Mouse (Mus musculus) liver, embryonic 16.5 days (tissue): ENCODE results near the gene Gsdma3. TPM values are rescaled to one million over a fixed set of nuclear protein-coding genes. Genes with fewer than 3 reads are reported as not detected.
A peak's percentile ranks its signal among the peaks of the same experiment; 100 is the strongest.
"Not testable (repeated sequence)": the region's sequence is repeated elsewhere in the genome, so short reads cannot be mapped to it uniquely, and the experiment has no call there.

Experiments
- ATAC-seq: fragments of 200-750 bp; cut with Nextera tagmentation; 2 replicates; pipeline ENCODE4 v1.8.0; 2017; ENCODE audit warnings: low read depth, mild to moderate bottlenecking, moderate number of reproducible peaks, moderate library complexity
- H3K27ac ChIP-seq: fragments of 300-500 bp; sonication (generic); 2 replicates; pipeline ENCODE4 v1.5.1; 2014; ENCODE audit warnings: mild to moderate bottlenecking, low read length
- H3K27me3 ChIP-seq: fragments of 300-500 bp; sonication (generic); 2 replicates; pipeline ENCODE4 v1.6.1; 2014; ENCODE audit warnings: low read depth, low read length, mixed read lengths; ENCODE audit not compliant: control insufficient read depth, insufficient read depth
- H3K36me3 ChIP-seq: fragments of 300-500 bp; sonication (generic); 2 replicates; pipeline ENCODE4 v1.6.1; 2014; ENCODE audit warnings: mild to moderate bottlenecking; ENCODE audit not compliant: control insufficient read depth, insufficient read depth
- H3K4me1 ChIP-seq: fragments of 300-500 bp; sonication (generic); 2 replicates; pipeline ENCODE4 v1.6.1; 2014; ENCODE audit warnings: low read depth, low read length, mixed read lengths; ENCODE audit not compliant: control insufficient read depth
- H3K4me2 ChIP-seq: fragments of 300-500 bp; sonication (generic); 2 replicates; pipeline ENCODE4 v1.6.1; 2014; ENCODE audit warnings: low read depth, low read length, mixed read lengths
- H3K4me3 ChIP-seq: fragments of 300-500 bp; sonication (generic); 2 replicates; pipeline ENCODE4 v1.5.1; 2014; ENCODE audit warnings: low read depth, mild to moderate bottlenecking, low read length
- H3K9ac ChIP-seq: fragments of 300-500 bp; sonication (generic); 2 replicates; pipeline ENCODE4 v1.6.1; 2014; ENCODE audit warnings: low read depth, low read length
- H3K9me3 ChIP-seq: fragments of 300-500 bp; sonication (generic); replicated peaks from 2 replicates; pipeline ENCODE4 v1.6.1; 2016; ENCODE audit warnings: low read length; ENCODE audit not compliant: control insufficient read depth
- WGBS: fragments of 180-500 bp; shearing (Covaris S2); extraction: QIAGEN DNeasy Blood & Tissue Kit; methylation state at CpG from one replicate; pipeline ENCODE4 v1.1.7; 2014; ENCODE audit not compliant: insufficient replicate concordance; 5-methylcytosine and 5-hydroxymethylcytosine counted together
- polyA plus RNA-seq: library from polyadenylated mRNA; unstranded; fragments of >200 nt; fragmentation: Nextera tagmentation; extraction: Ambion mirVana; gene quantifications from 2 replicates; pipeline ENCODE4 v1.2.1, GENCODE M21; 2015

The Gsdma3 gene
- polyA plus RNA-seq, 1 experiment from 2014 or later, result not detected

GRCm38 (mm10) chr11:98671284-98671815 is 45.2 kb downstream of the Gsdma3 start:
- Histone ChIP-seq H3K4me1 (peaks cover 15% of the 10 kb centered on the region), H3K36me3 (no peaks in the 10 kb centered on the region), H3K27ac (no peak overlapping the region), H3K9ac (no peak overlapping the region), H3K4me2 (no peak overlapping the region), H3K4me3 (no peak overlapping the region), H3K9me3 (no peaks in the 10 kb centered on the region), H3K27me3 (peaks cover 11% of the 10 kb centered on the region)
- no peak for ATAC-seq
- WGBS, result 19% methylated on average over 3 of the region's 3 CpGs

DNA sequence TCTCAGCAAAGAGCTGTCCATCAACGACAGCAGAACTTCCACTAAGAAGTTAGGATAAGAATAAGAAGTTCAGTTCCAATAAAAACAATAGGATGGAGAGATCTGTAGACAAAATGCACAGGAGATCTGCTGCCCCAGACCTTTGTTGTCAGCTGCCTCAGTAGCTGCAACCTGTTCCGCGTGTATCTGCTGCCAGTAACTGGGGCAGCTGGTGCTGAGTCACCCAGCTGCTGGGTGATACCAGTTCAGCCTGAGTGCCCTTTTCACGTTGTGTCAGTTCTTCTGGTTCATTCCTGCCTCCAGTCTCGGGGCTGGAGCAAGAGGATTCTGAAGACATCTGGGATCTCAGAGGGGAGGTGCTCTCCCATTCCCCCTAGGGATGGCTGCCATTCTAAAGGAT is 45.7 kb downstream of the Gsdma3 start:
- Histone ChIP-seq H3K27me3 (peaks cover 6% of the 10 kb centered on the region), H3K4me1 (peaks cover 15% of the 10 kb centered on the region), H3K9me3 (no peaks in the 10 kb centered on the region), H3K4me3 (no peak overlapping the region), H3K36me3 (no peaks in the 10 kb centered on the region), H3K9ac (no peak overlapping the region), H3K4me2 (no peak overlapping the region), H3K27ac (no peak overlapping the region)
- peak; percentile 58 for ATAC-seq
- 22% methylated on average over 5 of the region's 5 CpGs for WGBS

DNA sequence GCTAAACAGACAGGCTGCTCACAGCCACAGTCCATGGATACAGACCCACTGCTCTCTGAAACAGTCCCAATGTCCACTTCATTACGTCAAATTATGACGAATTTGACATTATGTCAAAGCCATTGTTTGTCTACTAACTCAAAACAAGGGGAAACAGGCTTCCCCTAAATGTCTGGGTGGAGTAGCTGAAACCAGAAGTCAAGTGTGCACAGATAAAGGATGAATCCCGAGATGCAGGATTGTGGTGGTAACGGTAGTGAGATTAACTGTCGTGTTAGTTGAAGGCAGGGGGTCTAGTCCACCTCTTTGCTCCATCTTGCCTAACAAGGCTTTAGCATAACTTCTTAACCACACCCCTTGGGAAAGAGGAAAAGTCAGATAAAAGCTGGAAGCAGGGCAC is 46.3 kb downstream of the Gsdma3 start:
- no peak overlapping the region for H3K27ac ChIP-seq
- H3K4me3 ChIP-seq, result no peak overlapping the region
- H3K9ac ChIP-seq, result no peak overlapping the region
- H3K4me1 ChIP-seq, result peaks cover 15% of the 10 kb centered on the region
- H3K4me2 ChIP-seq, result no peak overlapping the region
- no peaks in the 10 kb centered on the region for H3K9me3 ChIP-seq
- peaks cover 2% of the 10 kb centered on the region; the same call in 1 of the 2 replicates for H3K27me3 ChIP-seq
- ATAC-seq, result no peak
- 36% methylated on average over 5 of the region's 5 CpGs for WGBS
- H3K36me3 ChIP-seq, result no peaks in the 10 kb centered on the region

DNA sequence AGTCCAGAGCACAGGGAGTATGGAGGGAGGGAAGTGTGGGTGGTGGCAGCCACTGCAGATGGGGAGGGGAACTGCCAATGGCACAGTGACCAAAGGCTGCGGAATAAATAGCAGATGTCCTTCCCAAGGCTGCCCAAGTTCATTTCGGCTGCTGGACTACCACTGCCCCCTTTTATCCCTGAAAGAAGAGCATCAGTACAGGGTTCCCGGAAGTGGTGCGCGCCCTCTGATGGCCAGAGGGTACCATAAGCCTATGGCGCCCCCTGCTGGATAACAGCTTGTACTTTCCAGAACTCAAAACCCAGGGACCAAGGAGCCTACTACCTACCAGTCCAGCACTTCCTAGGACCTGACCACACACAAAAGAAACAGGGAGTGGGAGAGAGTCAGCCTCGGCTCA is 47.0 kb downstream of the Gsdma3 start:
- not testable (repeated sequence) for H3K36me3 ChIP-seq, H3K4me2 ChIP-seq, H3K4me3 ChIP-seq, H3K27ac ChIP-seq, H3K9me3 ChIP-seq, H3K9ac ChIP-seq, H3K27me3 ChIP-seq
- WGBS, result 3% methylated on average over 6 of the region's 7 CpGs
- peaks cover 15% of the 10 kb centered on the region for H3K4me1 ChIP-seq
- peak; percentile 30; the same call in 1 of the 2 replicates for ATAC-seq

GRCm38 (mm10) chr11:98675829-98676363 is 49.7 kb downstream of the Gsdma3 start:
- Histone ChIP-seq H3K9ac (no peak overlapping the region), H3K27me3 (no peaks in the 10 kb centered on the region), H3K36me3 (no peaks in the 10 kb centered on the region), H3K4me2 (no peak overlapping the region), H3K27ac (no peak overlapping the region), H3K4me1 (peaks cover 15% of the 10 kb centered on the region), H3K4me3 (no peak overlapping the region), H3K9me3 (no peaks in the 10 kb centered on the region)
- no peak for ATAC-seq
- WGBS, result 31% methylated on average over 7 of the region's 7 CpGs

DNA sequence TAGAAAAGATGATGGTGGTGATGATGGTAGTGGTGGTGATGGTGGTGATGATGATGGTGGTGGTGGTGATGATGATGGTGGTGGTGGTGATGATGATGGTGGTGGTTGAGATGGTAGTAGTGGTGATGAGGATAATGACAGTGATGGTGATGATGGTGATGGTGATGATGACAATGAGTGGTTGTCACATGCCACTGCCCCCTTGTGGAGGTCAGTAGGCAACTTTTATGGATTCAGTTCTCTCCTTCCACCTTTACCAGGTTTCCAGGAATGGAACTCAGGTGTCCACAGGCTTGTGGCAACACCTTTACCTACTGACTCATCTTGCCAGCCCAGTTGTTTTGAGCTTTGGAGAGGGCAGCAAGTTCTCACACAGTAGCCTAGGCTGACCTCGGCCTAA is 53.9 kb downstream of the Gsdma3 start:
- 89% methylated on average over 1 of the region's 1 CpGs for WGBS
- Histone ChIP-seq H3K9me3 (no peaks in the 10 kb centered on the region), H3K4me3 (no peak overlapping the region), H3K4me1 (peaks cover 12% of the 10 kb centered on the region), H3K27me3 (no peaks in the 10 kb centered on the region), H3K4me2 (no peak overlapping the region), H3K36me3 (no peaks in the 10 kb centered on the region), H3K27ac (no peak overlapping the region), H3K9ac (no peak overlapping the region)
- no peak for ATAC-seq

DNA sequence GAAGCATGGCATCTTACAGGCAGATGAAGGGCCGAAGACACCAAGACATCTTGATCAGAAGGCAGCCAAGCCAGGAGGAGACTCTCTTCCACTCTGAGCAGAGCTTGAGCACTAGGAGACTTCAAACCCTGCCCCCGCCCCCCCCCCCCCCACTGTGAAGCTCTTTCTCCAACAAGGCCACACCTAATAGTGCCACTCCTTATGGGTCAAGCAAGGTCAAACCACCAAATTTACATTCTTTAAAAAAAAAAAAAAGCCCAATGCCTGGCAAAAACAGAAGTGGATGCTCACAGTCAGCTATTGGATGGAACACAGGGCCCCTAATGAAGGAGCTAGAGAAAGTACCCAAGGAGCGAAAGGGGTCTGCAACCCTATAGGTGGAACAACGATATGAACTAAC is 54.4 kb downstream of the Gsdma3 start:
- peaks cover 12% of the 10 kb centered on the region for H3K4me1 ChIP-seq
- 72% methylated on average over 4 of the region's 4 CpGs for WGBS
- H3K9ac ChIP-seq, H3K27me3 ChIP-seq, H3K4me3 ChIP-seq, H3K36me3 ChIP-seq, ATAC-seq, H3K4me2 ChIP-seq, H3K9me3 ChIP-seq, H3K27ac ChIP-seq: not testable (repeated sequence)

GRCm38 (mm10) chr11:98681186-98681585 is 55.0 kb downstream of the Gsdma3 start:
- H3K9me3 ChIP-seq, result no peaks in the 10 kb centered on the region
- no peak overlapping the region for H3K27ac ChIP-seq
- no peak overlapping the region for H3K4me2 ChIP-seq
- peaks cover 12% of the 10 kb centered on the region for H3K4me1 ChIP-seq
- H3K36me3 ChIP-seq, result peaks cover 5% of the 10 kb centered on the region
- 71% methylated on average over 4 of the region's 4 CpGs for WGBS
- no peak for ATAC-seq
- no peaks in the 10 kb centered on the region for H3K27me3 ChIP-seq
- no peak overlapping the region for H3K4me3 ChIP-seq
- H3K9ac ChIP-seq, result no peak overlapping the region

DNA sequence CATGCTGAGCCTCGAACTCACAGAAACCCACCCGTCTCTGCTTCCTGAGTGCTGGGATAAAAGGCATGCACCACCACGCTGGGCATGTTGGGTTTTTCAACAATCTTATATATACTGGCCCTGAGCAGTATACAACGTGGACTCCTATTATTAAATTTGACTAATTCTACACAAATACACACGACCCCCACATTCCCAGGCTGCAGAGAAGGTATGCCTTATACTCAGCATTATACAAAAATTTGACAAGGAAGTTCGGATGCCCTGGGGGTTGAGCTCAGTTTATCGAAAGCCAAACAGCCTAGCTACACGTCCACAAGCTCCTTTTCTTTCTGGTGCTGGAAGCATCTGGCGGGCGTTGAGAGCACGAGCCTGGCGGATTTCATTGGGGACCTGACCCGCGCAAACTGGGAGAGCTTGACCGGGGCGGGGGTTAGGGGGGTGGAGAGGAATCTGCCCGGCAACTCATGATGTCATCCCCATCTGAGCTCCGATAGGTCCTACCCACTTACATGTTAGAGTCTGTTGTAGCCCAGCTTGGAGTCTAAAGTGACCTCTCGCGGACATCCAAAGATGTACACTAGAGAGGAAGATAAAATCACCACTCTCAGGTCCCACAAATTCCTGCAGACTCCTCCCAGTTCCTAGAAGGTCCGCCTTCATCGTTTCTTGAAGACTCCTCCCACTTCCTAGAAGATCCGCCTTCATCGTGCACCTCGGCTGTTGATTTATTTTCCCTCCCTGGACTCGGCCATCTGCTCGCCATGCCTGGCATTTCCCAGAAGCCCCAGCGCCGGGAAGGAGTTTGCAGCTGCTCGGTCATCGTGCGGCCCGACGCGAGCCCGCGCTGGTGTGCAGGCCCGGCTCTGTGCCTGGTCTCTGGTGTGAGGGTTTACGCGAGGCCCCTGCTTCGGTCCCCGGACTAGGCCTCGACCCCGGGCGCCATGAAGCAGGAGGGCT is 55.9 kb downstream of the Gsdma3 start, which contains the start of gene Psmd3:
Gene Psmd3 (plus strand): TSS at position 769 of the 960 bp plus-strand sequence.
- Histone ChIP-seq H3K4me3 (peak within 1 kb of the TSS; percentile 94), H3K4me2 (peak within 1 kb of the TSS; percentile 88), H3K9ac (peak within 1 kb of the TSS; percentile 96), H3K36me3 (peaks cover 13% of the 10 kb centered on the region), H3K9me3 (no peaks in the 10 kb centered on the region), H3K4me1 (peaks cover 12% of the 10 kb centered on the region), H3K27ac (peak within 1 kb of the TSS; percentile 73), H3K27me3 (no peaks in the 10 kb centered on the region)
- WGBS, result 3% methylated on average over 45 of the region's 45 CpGs
- ATAC-seq, result peak; percentile 92
